Mouse (Mus musculus) hindlimb bud, embryonic 11.5 days (tissue): Measurements from ENCODE around the gene Fnbp1.

Experiments
- DNase-seq: peaks from one replicate; pipeline ENCODE4 v3.0.0-alpha.2; 2012; ENCODE audit warnings: low read depth, low spot score; ENCODE audit errors: extremely low spot score

Gene Fnbp1

GRCm38 (mm10) chr2:31101285-31101684, 40.5 kb downstream of the Fnbp1 start:
- DNase-seq = no peak

- no peak for DNase-seq
Observed at GRCm38 (mm10) chr2:31099079-31099478, 42.7 kb downstream of the Fnbp1 start.

GRCm38 (mm10) chr2:31098616-31099015, 43.2 kb downstream of the Fnbp1 start:
- no peak for DNase-seq

- DNase-seq = no peak
Observed at GRCm38 (mm10) chr2:31097276-31097675, 44.5 kb downstream of the Fnbp1 start.

GRCm38 (mm10) chr2:31096119-31096518, 45.7 kb downstream of the Fnbp1 start:
- DNase-seq = no peak

GRCm38 (mm10) chr2:31094565-31094964, 47.2 kb downstream of the Fnbp1 start:
- no peak for DNase-seq

- no peak for DNase-seq
Observed at GRCm38 (mm10) chr2:31092939-31093338, 48.9 kb downstream of the Fnbp1 start.

GRCm38 (mm10) chr2:31091182-31091581, 50.6 kb downstream of the Fnbp1 start:
- DNase-seq = no peak

GRCm38 (mm10) chr2:31089607-31090006, 52.2 kb downstream of the Fnbp1 start:
- no peak for DNase-seq

GRCm38 (mm10) chr2:31088871-31089270, 52.9 kb downstream of the Fnbp1 start:
- no peak for DNase-seq

- DNase-seq = no peak
Observed at GRCm38 (mm10) chr2:31087663-31088661, 53.8 kb downstream of the Fnbp1 start.

GRCm38 (mm10) chr2:31087085-31087484, 54.7 kb downstream of the Fnbp1 start:
- DNase-seq = no peak

- no peak for DNase-seq
Observed at GRCm38 (mm10) chr2:31086543-31086942, 55.3 kb downstream of the Fnbp1 start.

GRCm38 (mm10) chr2:31084169-31084850, 57.5 kb downstream of the Fnbp1 start:
- no peak for DNase-seq

- DNase-seq = no peak
Observed at GRCm38 (mm10) chr2:31083372-31083771, 58.4 kb downstream of the Fnbp1 start.

- no peak for DNase-seq
Observed at GRCm38 (mm10) chr2:31082639-31083038, 59.2 kb downstream of the Fnbp1 start.

GRCm38 (mm10) chr2:31081349-31081748, 60.5 kb downstream of the Fnbp1 start:
- DNase-seq = no peak

GRCm38 (mm10) chr2:31079117-31079516, 62.7 kb downstream of the Fnbp1 start:
- DNase-seq = no peak

GRCm38 (mm10) chr2:31077574-31077973, 64.2 kb downstream of the Fnbp1 start:
- no peak for DNase-seq

- DNase-seq = no peak
Observed at GRCm38 (mm10) chr2:31076351-31077140, 65.3 kb downstream of the Fnbp1 start.

GRCm38 (mm10) chr2:31075836-31076235, 66.0 kb downstream of the Fnbp1 start:
- no peak for DNase-seq
